Mouse (Mus musculus): ENCODE results near the gene Bcar3.
"Not testable (repeated sequence)": the region's sequence is repeated elsewhere in the genome, so short reads cannot be mapped to it uniquely, and the experiment has no call there.

The Bcar3 gene

GRCm38 (mm10) chr3:122389972-122390371 lies 96.0 kb downstream of the Bcar3 start:
- no peak for DNase-seq

DNA sequence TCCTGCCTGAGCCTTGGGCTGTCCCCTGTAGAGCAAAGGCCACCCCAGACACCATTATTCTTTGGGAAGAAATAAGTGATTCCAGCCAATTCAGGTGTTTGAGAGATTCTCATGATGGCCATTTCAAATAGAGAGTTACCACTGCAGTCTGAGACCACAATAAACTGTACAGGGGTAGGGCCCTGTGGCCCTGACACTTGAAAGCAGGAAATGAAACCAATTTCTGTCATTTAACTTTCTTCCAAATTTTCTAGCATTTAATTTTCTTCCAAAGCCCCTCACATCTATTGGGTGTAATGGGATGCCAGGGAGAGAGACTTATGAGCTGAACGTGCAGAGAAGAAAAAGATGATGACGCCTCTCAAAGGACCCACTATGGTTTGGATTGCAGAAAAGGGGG lies 97.2 kb downstream of the Bcar3 start:
- DNase-seq: no peak

DNA sequence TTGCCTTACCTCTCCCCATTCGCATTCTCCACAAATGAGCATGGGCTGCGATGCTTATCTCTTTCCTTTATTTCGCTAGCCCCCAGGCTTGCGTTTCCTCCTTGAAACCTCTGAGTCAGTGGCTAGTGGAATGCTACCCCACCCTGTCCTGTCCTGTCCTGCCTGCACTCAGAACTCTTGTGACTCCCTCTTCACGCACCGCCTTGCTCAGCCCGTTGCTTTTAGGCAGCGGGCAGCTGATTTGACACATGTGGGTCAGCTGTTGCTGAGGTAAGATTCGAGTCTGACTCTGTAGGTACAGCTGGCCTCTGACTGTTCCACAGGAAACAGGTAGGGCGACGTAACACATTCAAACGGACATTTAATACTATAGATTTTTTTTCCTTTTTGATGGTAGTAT lies 97.9 kb downstream of the Bcar3 start:
- DNase-seq: no peak

- DNase-seq: not testable (repeated sequence)
Observed at GRCm38 (mm10) chr3:122393411-122393810, 99.5 kb downstream of the Bcar3 start.

DNA sequence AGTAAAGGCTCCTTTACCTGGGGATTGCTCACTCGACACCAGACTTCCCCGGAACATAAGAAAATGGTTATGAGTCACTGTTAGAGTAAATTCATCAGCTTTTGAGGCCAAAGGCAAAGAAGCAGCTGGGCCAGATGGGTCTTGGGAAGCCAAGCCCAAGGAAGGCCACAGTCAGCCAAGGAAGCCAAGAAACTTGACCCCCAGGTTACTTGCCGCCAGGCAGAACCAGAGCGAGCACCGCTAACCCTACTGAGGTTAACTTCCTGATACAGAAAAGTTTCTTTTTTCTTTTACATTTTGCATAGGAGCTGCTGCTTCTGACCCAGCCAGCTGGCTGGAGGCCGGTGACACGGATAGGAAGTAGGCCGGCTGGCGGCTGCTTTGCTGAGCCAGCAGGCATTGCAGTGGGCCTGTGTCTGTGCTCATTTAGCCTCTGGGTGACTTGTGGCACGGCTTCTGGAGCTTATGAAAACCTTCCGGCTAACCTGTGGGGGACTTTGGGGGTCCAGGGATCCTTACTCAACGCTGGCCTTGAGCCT lies 100.0 kb downstream of the Bcar3 start:
- no peak for DNase-seq

- no peak for DNase-seq
Observed at GRCm38 (mm10) chr3:122396957-122397356, 103.0 kb downstream of the Bcar3 start.

GRCm38 (mm10) chr3:122397401-122397800 lies 103.5 kb downstream of the Bcar3 start:
- DNase-seq: no peak

DNA sequence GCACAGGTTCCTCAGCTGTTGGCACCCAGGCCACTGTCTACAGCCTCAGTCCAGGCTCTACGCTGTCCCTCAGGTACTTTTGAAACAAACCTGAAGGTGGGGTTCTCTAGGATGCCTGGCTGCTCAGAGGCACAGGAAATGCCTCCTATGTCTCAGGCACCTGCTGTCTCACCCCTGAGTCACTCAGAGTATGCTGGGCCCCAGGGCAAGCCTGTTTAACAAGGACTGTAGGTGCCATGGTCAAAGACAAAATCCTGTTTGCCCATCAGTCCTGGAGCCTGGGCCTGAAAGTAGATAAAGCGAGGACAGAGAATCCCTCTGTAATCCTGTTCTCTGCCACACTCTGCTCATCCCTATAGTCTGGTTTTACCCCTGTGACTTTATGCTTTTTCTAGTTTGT lies 107.1 kb downstream of the Bcar3 start:
- DNase-seq: no peak

- DNase-seq: no peak
Observed at GRCm38 (mm10) chr3:122402143-122402542, 108.2 kb downstream of the Bcar3 start.

DNA sequence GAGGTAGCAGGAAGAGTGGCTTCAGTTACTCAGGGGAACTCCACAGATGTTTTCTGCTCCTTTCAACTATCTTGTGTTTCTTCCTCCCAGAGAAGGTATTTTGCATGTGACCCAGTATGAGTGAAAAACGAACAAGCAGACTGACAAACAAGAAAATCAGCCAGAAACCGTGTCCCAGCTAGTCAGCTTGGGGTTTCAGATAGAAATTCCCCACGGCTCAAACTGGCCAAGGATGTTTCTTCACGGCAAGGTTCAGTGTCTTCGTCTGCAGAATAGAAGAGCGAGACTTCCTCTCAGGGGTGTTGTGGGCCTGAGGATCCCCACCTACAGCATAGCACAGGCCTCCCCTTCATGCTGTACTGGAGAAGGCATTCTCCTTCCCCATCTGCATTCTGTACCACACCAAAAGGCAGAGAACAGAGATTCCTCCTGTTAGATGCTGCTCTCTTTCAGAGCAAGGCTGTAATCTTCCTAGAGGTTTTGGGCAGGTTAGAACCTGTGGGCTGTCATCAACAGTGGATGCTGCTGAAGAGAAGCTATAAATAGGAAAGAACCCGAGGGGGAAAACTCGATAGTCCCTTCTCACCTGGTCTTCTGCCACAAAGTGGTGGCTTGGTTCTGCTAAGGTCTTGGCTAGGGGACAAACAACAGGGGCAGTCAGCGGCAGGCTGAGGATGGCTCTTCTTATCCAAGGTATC lies 110.1 kb downstream of the Bcar3 start:
- DNase-seq: no peak

GRCm38 (mm10) chr3:122405203-122405956 lies 111.4 kb downstream of the Bcar3 start:
- no peak for DNase-seq

- no peak for DNase-seq
Observed at GRCm38 (mm10) chr3:122406416-122406815, 112.5 kb downstream of the Bcar3 start.

- DNase-seq: no peak
Observed at GRCm38 (mm10) chr3:122407757-122408156, 113.8 kb downstream of the Bcar3 start.

DNA sequence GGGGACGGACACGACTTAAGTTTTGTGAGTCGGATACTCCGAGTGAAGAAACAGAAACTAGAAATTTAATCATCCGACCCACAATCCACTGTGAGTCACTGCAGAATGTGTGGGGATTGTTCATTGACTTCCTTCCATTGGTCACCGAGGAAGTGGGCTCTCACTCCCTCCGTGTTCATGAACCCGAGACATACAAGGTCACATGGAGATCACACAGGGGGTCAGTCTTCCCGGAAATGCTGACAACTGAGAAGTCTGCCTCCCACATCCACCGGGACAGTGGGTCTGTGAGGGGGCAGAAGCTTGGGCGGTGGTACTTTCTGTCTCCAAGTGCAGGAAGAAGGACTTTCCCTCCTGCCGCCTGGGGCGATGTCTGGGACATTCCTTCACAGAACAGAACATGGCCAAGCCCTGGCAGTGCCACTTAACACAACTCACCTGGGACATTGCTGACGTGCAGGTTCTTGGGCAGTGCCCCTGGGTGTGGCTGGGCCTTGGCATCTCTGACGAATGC lies 114.9 kb downstream of the Bcar3 start:
- DNase-seq: no peak

- DNase-seq: no peak
Observed at GRCm38 (mm10) chr3:122411590-122411989, 117.7 kb downstream of the Bcar3 start.

- DNase-seq: peak; percentile 38
Observed at GRCm38 (mm10) chr3:122413729-122414561, 120.0 kb downstream of the Bcar3 start.

DNA sequence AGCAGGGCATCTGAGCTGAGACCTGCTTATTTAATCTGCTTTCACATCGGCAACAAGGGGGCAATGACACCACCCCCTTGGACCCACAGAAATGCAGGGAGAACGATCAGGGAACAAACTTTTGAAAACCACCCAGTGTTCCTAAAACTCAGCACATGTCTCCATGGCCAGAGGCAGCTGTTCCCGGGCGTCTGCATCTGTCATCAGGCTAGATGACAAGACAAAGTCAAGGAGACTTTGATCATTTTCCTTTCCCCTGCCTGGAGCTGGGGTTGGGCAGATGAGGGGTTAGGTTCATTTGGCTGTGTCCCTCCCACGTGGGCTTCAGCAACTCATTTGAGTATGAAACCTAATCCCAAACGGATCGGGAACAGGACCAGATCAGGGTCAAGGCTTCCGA lies 120.9 kb downstream of the Bcar3 start:
- no peak for DNase-seq

DNA sequence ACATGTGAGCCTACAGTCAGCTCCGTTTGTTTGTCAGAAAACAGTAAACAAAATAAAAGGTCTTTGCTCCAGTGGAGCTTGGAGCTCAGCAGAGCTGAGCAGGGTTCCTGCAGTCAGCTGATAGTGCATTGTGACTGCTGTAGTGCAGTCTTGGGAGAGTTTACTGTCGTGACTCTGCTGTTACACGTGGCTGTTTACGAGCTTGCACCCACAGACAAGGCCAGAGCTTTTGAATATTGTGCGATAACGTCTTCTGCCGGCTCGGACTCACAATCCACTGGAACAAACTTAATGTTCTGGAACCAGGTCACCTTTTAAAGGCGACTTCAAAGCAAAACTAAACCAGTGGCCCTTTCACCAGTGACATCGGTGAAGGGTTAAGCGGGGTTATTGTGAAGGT lies 123.5 kb downstream of the Bcar3 start:
- DNase-seq: peak; percentile 12

DNA sequence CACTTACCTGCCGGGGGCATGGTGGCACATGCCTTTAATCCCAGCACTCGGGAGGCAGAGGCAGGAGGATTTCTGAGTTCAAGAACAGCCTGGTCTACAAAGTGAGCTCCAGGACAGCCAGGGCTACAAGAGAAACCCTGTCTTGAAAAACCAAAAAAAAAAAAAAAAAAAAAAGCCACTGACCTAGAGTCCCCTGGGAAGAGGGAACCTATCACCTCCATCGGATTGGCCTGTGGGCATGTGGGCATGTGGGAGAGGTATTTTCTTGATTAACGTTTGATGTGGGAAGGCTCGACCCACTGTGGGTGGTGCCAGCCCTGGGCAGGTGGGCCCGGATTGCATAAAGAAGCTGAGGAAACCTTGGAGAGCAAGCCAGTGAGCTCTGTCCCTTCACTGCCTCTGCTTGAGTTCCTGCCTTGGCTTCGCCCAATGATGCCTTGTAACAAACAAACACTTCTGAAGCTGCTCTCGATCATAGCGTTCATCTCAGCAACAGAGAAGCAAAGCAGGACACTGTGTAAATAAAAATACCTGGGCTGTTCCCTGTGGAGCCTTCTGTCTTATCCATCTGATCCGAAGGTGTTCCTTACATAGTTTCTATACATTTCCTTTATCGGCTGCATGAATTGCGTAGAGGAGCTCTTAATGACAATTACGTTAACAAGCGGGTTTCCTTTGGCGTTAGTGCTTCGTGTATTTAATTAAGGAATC lies 124.8 kb downstream of the Bcar3 start:
- DNase-seq: no peak

DNA sequence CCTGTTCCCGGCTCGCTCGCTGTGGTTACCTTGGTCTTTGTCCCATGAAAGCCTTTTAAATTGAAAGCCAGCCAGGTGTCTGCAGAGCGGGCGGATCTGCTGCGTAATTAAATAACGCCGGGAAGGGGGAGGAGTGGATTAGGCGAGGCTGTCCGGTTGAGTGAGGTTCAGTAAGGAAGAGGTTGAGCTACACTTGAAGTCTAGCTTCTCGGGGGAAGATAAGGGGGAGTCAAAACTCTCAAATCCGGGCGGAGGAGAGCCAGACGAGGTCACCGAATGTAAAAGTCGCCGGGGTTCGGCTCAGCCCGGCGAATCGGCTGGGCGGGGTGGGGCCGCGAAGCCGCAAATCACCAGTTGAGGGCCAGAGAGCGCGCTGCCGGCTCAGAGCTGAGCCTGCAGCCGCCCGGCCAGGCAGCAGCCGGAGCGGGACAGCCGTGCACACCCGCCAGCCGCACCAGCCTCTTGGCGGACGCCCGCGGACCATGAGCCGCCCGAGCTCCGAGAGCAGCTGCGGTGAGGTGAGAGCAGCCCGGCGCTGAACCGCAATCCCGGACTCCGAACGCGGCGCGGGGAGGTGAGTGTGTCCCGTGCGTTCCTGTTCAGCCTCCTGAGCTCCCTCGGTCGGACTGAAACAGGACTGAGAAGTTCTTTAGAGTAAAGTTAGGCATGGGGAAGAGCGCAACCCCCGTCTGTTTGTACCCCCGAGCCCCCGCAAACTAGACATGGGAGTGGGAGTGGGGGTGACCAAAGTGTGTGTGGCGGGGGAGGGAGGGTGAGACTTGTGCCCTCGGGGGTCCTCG lies 125.9 kb downstream of the Bcar3 start:
- DNase-seq: peak; percentile 85

GRCm38 (mm10) chr3:122420410-122420774 lies 126.5 kb downstream of the Bcar3 start:
- peak; percentile 43 for DNase-seq

Data from kidney, adult 18-20 months (tissue).